Mouse (Mus musculus) colon, adult 2 months (tissue): ENCODE data around the gene Uchl3. TPM values are rescaled to one million over a fixed set of nuclear protein-coding genes. Genes with fewer than 3 reads are reported as not detected.

ENCODE experiments used
- polyA plus RNA-seq: library from polyadenylated mRNA; depleted of rRNA; stranded (reverse); fragments of >200 nt; gene quantifications from 2 replicates; pipeline ENCODE4 v1.2.3, GENCODE M21; 2012; rRNA removed

Uchl3 gene
- 11.2 and 20.1 TPM in 2 replicates for polyA plus RNA-seq

GRCm38 (mm10) chr14:101653581-101654525 lies at the start of gene Uchl3:
TSS of gene Uchl3 (plus strand) at chr14:101653967.

DNA sequence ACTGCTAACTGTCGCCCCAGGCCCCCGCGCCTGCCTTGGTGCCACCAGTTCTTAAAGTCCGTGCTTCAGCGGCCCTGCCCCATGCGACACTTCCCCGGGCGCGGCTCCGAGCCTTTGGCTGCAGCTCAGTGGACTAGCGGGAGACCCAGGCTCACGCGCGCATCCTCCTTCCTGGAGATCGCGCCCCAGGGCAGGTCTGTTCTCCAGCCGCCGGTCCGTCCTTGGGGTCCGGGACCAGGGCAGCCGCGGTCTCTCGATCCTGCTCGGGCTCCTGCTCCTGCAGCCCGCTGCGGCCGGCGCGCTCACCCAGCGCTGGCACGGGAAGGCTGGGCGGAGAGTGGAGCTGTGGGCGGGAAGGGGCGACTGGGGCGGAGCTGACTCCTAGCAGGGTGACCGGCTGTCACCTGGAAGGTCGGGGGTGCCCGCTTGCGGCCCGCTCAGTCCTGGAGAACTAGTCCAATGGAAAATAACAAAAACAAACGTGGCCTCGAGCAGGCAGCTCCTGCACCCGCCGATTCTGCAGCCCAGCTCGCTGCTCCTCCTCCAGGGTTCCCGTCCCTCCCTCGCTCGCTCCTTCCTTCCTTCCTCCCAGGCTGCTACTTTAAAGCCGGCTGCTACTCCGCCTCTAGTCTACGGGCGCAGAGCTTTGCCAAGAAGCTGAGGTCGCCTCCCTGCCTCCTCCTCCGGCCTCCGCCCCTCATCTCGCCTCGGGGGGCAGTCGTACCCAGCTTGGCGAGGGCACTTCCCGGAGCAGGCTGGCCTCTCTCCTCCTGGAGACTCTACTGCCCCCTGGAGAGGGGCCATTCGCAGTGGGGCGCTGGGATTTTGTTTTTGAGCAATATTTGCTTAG lies 45.0 kb upstream of the Uchl3 start, which contains the start of gene Tbc1d4:
Gene Tbc1d4 (minus strand): TSS at position 673 of the 850 bp plus-strand sequence.

DNA sequence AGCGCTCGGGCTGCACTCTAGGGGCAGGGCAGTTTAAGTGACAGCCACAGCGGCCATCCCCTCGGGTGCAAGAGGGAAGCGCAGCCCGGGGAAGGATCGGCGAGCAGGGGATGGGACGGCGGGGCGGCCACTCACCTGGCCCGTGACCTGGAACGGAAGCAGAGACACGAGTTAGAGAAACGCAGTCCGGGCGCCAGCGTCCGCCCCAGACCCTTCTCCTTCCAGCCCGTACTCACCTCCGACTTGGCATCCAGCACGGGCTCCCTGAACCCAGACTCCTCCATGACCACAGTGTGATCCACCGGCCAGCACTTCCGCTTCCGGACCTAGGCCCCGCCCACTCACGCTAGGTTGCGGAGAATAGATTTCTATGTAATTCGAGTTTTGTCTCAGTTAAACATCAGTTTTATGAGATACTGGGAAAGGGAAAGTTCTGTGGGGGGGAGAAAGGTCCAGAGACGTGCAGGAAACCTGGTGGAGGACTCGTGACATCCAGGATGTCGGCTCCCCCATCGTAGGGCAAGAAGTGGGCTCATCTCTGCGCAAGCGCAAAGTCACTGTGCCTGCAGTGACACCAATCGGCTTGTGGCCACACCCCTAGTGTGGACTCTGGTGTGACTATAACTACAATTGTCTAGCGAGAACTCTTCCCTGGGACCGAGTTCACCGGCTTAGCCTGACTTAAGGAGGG lies 13.5 kb upstream of the Uchl3 start, which contains the start of gene Commd6:
Gene Commd6 (minus strand): TSS at position 534 of the 691 bp plus-strand sequence.

GRCm38 (mm10) chr14:101729237-101729971 lies 75.6 kb downstream of the Uchl3 start, which contains the start of the genes Gm9922 and Lmo7:
TSS of gene Gm9922 (minus strand) at chr14:101729814.
TSS of gene Lmo7 (plus strand) at chr14:101729957.

Other genes with a start within 250 kb of the Uchl3 start
- gene Tbc1d4, start 44.8 kb upstream of the Uchl3 start, polyA plus RNA-seq = 7.2 and 7.6 TPM in 2 replicates
- 17.6 and 21.1 TPM in 2 replicates for gene Commd6, start 13.3 kb upstream of the Uchl3 start, polyA plus RNA-seq
- 0.67 and 2.7 TPM in 2 replicates for gene Gm9922, start 75.8 kb downstream of the Uchl3 start, polyA plus RNA-seq
- 118 and 138 TPM in 2 replicates for gene Lmo7, start 76.0 kb downstream of the Uchl3 start, polyA plus RNA-seq